Mouse (Mus musculus): ENCODE measurements at regions not wholly inside any gene's neighbourhood (a gene's known extent, or its start where the extent isn't known, plus 50 kb on each side); places are given as distances from the start of the nearest gene placed in this dataset.
"Not testable (repeated sequence)": the region's sequence is repeated elsewhere in the genome, so short reads cannot be mapped to it uniquely, and the experiment has no call there.

DNA sequence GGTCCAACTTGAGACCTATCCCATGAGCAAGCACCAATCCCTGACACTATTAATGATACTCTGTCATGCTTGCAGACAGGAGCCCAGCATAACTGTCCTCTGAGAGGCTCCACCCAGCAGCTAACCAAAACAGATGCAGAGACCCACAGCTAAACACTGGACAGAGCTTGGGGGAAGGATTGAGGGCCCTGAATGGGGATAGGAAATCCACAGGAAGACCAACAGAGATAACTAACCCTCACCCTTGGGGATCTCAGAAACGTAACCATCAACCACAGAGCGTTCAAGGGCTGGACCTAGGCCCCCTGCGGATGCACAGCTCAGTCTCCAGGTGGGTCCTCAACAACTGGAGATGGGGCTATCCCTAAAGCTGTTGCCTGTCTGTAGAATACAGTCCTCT, 93.7 kb downstream of the Cd24a start:
- DNase-seq (ENCODE audit: low spot score) = no peak

DNA sequence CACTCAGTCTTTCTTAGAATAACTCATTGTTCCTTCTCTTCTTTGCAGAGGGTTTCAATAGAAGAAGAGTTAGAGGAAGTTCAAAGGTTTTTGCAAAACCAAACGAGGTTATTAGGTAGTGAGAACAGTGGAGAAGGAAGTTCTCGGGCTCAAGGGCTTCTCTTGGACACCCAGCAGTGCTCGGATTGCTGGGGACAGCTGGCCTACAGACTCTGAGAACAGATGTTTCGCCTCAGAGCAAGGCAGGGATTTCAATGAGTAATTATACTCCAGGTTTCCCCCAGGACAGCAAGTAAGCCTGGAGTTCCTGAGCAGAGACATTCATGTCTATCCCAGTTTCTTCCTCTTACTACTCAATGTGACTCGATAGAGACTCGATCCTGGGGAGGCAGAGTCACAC, 94.4 kb downstream of the Cd24a start:
- DNase-seq (ENCODE audit: low spot score) = no peak

DNA sequence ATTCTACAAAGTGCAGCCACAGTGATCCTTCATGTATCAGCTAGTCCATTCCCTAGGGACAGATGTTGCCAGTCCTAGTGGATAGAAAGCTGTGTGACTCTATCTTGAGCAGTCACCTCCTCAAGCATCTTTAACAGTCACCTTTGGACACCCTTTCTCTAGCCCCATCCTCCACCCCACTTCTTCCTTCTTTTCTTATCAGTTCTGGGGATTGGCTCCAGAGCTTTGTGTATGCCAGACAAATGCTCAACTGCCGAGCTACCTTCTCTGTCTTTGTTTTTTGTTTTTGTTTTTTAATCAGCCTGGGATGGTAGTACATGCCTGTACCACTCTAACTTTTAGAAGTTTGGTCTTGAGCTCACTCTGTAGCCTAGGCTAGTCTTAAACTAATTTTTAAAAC, 96.7 kb downstream of the Cd24a start:
- DNase-seq (ENCODE audit: low spot score) = no peak

DNA sequence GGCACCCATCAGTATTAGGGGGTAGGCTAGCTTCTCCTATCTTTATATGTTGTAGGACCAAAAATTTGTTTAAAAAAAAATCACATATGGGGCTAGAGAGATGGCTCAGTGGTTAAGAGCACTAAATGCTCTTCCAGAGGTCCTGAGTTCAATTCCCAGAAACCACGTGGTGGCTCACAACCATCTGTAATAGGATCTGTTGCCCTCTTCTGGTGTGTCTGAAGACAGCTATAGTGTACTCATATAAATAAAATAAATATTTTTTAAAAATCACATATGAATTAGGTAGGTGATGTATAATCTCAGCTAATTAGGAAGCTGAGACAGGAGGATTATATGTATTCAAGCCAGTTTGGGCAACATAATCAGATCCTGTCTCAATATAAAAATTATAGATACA, 97.4 kb downstream of the Cd24a start:
- DNase-seq (ENCODE audit: low spot score) = not testable (repeated sequence)

DNA sequence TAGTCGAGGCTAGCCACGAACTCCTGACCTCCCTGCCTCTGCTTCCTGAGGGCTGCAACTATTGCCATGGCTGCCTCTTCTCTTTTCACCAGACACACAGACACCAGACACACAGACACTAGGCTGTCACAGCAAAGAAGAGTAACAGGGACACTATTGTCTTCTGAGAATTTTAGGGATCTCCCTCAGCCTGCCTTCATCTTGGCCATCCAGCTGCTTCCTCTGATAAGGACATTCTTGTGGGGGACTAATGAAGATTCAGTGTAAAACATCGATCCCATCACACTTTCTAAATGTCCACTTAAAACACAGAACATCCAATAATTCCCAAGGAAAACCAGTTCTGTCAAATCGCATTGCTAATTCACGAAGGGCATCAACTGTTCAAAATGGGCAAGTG, 98.2 kb downstream of the Cd24a start:
- no peak for DNase-seq (ENCODE audit: low spot score)

DNA sequence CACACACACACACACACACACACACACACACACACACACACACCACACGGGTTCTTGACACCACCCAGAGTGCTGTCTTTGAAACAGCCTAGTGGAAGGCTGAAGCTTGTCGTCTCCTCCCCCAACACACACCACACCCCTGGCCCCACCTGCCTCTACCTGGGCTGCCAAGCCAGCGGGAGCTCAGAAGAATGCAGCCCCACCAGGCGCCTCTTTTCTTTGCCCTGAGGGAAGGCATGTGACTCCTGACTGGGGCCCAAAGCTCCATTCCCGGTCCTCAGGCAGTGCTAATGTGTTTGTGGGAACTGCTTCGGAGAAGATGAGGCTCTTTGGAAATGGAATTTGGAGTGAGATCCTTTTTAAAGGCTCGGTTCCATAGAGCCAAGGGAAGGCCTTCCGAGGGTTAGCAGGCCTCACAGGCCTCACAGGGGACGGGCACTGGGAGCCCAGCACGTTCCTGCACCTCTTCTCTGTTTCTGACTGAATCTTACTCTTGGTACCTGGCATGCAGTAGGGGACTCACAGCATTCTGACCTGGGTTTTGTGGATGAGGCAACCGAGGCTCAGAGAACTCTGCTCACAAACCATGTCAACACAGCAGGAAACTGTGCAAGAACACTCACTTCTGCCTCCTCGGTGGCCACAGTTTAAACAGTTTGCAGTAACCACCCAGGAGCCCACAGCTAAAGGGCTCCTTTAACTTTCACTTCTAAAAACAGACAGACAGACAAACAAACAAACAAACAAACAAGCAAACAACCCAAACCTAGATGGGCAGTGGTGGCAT, 106.4 kb downstream of the Cd24a start:
- DNase-seq (ENCODE audit: low spot score) = no peak

DNA sequence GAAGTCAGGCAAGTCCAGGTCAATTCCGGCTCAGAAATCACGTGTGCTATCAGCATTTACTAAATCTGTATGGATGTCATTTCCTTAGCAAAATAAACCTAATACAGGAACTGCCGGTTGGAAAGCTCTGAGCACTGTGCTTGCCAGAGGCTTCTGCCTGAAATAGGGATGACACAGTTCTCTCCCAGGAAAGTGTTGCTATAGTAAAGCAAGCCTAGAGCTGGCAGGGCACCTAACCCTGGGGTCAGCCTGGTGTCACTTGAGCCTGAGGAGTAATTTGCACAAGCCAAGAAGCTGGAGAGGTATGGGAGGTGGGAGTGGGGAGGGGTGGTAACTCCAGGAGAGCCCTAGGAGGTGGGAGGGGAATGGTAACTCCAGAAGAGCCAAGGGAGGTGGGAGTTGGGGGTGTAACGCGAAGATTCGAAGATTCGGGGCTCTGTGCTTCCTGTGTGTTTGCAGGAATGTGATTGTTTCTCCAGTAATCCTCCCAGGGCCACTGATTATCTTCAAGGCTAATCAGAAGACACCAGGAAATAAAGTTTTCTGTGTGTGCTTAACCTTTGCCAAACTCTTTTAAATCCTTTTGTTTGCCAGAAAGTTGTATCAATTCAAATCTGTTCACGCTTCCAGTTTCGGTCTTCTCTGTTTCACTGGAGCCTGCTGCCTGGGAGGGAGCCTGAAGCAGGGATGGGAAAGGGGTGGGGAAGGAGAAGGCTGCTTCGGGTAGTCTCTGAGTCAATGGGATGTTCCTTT, 111.3 kb downstream of the Cd24a start:
- no peak for DNase-seq (ENCODE audit: low spot score)

DNA sequence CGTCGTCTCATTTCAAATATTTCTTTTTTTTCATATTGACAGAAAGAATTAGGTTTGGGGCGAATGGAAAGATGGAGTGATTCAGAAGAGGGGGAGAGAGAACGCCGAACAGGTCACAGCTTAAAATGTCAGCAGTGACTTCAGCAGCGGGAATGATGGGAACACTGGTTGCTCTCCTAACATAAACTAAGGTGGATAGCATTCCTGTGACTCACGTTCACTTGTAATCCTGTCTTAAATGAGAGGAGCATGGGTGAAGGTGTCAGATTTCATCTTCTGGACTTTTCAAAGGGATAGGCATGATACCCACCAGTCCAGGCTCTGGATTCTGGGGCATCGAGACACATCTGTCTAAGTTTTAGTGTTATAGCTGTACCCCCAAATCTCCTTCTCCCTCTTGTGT, 111.8 kb downstream of the Cd24a start:
- no peak for DNase-seq (ENCODE audit: low spot score)

DNA sequence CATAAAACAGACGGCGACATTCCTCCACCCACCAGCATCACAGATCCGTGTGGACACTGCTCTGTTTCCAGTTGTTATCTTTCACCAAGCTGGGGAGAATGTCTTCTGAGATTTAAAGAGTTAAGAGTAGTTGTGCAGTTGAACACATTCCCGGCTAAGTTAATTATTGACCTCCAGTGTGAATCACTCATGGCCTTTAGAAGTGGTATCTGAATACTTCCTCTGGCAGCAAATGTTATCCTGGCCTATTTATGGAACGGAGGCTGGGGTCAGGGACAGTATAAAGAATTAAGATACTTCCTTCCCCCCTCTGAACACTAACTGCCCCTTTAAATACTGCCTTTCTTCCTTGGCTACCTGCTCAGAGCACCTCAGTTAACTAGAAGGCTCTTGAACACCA, 115.9 kb downstream of the Cd24a start:
- no peak for DNase-seq (ENCODE audit: low spot score)

DNA sequence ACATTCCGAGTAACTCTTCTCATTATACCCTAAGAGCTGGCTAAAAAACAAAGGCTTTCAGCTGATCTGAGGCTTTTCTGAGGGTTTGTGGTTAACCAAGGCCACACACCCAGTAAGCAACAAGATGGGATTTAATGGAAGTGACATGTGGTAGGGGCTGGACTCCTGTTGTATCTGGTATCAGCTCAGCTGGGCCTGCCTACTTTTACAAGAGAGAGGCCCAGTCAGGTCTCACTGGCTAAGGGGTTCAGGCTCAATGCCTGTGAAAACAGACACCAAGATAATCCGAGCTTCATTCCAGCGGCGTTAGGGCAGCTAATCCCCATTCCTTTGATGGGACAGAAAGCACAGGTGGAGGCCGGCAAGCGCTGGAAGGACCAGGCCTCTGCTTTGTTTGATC, 116.4 kb downstream of the Cd24a start:
- DNase-seq (ENCODE audit: low spot score) = no peak

DNA sequence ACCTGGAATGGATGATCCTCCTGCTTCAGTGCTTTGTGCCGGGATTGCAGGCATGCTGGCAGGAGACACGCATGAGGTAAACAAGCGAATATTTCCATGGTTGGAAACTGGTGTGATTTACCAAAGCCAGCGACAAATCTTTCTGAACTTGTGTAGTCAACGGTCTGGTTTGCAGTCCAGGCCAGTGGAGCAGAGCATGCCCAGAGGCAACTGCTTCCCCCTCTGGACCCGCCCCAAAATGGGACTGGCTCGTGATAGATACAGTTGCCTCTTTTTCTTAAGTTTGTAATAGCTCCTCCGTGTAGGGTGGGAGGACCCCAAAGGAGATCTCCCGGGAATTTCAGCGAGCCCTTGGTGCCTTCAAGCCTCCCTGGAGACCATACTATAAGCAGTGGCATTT, 117.4 kb downstream of the Cd24a start:
- DNase-seq (ENCODE audit: low spot score) = no peak

DNA sequence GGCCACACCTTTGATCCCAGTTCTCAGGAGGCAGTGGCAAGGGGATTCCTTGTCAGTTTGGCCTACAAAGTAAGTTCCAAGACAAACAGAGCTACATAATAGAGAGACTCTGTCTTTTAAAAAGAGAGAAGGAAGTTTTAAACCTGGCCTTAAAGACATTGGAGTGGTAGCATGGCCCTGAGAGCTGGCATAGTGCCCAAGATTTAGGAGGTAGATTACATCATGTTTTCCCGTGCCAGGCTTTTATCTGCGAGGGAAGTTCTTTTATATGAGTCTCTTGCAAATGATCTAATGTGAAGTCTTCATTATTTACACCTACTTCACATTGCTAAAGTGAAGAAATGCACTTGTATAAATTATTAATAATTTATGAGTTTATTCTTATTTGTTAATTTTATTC, 119.8 kb downstream of the Cd24a start:
- DNase-seq (ENCODE audit: low spot score) = no peak

DNA sequence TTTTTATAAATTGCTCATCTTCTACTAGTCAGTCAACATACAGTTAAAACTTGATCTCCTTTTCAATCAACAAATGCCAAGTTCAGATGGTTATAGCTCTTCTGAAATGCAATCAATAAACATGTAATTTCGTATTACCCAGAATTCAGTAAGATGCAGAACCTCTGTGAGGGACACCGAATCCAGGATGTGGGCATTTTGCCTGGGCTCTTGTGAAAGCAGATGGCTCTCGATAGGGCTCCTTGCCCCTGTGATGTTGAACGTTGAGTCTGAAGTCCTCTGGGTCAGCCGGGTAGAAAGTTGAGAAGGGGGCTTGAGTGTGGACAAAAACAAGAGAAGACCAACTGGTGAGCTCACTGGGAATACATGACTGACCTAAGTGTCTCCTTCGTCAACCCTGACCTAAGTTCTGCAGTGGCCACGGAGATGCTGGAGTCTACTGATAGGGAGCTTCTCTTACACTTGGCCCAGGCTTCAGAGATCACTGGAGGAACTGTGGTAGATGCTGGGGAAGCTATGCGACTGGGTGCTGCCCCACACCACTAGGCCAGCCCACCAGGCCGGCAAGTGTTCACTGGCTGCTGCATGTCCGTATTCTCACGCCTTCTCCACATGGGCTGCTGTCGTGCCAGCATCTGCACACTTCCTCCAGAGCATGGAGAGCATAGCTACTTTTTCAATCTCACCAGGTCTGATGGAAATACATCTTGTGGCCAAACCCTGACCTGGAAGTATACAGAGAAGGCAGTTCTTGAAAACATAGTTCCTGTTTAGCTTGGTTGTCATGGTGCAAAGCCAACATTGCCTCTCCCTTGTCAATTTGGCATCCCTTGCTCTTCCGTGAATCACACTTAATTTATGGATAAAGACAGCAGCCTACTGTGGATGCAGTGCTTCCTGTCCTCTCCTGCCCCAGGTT, 122.5 kb downstream of the Cd24a start:
- DNase-seq (ENCODE audit: low spot score) = no peak

DNA sequence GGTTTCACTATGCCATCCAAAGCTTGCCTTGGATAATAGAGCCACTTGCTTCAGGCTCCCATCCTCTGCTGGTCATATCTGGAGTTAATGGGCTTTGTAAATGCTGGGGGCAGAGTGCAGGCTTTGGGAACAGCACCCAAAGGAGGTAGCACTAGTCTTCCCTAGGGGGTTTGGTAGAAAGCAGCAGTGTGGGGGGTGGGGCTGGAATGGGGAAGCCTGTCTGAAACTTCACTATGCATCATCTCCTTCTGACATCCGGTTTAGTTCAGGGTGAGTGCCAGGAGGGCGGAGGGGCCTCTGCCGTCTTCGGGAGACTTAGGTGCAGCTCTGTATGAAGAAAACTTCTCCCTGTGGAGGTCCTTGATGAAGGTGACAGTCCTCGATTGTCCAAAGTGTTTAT, 124.8 kb downstream of the Cd24a start:
- peak; percentile 32 for DNase-seq (ENCODE audit: low spot score)

DNA sequence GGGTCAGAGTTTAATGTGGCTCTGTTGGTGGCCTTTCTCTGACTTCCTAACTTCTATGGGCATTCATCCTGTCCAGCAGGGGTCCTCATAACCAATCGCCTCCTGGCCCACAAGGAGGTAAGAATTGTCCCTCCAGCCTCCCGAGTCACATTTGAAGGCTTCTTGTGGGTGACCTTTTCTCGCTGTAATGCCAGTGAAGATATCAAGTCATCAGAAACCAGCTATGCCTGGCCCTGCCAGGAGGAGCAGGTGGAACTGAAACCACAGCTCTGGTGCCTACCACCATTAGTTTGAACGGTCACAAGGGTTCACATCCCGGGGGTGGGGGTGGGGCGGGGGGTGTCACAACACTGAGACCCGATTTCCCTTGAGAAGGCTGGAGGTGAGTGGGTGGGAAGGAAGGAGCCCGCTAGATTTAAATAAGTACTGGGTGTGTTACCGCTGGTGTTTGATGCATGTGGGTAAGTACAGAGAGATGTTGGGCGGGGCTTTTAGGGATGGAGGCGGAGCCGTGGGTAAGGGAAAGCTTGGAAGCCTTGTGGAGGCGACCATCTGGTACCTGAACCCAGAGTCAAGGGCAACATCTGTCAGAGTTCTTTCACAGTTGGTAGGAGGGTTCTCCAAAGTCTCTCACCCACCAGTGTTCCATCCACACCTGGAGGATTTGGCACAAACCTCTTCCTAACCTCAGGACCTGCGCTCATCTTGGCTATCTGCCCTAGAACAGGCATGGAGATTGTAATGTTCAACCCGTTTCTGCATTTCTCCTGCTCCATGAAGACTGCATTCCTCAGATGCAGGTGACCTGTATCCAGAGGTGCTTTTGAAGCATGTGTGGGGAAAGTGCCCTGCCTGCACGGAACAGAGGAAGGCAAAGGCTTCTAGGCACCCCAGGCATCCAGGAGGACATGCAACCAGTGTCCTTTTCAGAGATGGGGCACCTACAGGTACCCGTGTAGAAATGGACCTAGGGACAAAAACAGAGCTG, 128.2 kb downstream of the Cd24a start:
- peak; percentile 55 for DNase-seq (ENCODE audit: low spot score)

DNA sequence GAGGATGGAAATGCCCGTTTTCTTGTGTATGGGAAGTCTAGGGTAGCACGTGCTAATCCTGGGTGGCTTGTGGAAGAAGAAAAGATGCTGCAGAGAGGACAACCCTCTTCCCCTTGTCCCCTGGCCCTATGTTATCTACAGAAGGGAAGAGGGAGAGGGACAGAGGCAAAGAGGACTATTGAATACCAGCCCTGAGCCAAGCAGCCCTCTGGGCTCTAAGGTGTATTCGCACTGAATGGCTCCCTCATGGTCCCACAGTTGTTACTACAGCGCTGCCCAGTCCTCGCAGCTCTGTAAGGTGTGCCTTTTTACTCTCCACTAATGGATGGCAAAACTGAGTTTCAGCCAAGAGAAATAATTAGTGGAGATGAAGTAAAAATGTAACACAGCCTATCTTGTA, 128.9 kb downstream of the Cd24a start:
- no peak for DNase-seq (ENCODE audit: low spot score)

DNA sequence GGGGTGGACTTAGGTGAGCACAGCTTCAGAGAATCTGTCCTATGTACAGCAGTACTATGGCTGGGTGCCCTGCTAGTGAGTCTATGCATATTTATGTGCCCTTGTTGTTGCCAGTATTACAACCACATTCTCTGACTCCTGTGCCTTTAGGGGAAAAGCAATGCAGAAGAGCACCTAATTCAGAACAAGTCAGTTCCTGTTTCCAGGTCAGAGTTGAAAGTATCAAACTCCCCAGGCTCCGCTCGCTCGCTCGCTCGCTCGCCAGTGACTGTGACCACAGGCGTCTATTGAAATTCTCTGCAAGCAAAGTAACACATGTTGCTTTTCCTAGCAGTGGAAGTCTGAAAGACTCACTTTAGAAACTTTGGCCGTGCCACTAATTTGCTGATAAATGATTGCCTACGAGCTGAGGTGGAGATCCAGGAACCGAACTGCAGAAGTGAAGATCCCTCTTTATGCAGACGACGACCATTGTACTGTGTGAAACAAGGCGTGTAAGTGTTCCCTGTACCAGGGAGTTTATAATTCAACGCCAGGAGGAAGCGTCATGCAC, 129.8 kb downstream of the Cd24a start:
- no peak for DNase-seq (ENCODE audit: low spot score)

DNA sequence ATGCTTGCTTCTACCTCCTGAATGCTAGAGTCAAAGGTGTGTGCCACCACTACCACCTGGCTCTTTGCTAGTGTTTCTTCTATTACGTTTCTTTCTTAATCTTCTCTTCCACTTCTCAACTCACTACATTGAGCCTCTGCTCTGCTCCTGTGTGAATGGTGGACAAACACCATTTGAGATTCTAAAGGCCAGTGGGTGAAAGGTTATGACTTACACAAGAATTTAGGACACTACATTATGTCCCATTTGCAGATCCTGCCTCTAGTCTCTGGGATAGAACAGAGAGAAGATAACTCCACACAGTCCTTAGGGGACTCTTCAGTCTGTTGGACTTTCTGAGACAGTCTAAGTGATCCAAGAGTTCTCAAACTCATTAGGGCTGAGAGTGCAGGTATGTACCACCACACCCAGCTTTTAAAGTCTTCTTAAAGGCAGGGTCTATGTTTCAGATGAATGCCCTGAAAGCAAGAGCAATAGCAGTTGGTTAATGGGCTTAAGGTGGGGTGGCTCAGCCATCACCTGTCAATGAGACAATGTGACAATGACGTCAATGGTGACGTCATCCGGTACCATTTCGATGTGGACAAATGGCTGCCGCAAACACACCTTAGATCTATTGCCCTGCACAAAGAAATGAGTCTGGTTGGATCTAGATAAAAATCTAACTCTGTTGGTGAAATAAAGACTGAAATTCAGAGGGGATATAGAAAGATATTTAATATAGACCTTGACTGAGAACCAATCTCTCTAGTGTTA, 131.4 kb downstream of the Cd24a start:
- DNase-seq (ENCODE audit: low spot score) = no peak

DNA sequence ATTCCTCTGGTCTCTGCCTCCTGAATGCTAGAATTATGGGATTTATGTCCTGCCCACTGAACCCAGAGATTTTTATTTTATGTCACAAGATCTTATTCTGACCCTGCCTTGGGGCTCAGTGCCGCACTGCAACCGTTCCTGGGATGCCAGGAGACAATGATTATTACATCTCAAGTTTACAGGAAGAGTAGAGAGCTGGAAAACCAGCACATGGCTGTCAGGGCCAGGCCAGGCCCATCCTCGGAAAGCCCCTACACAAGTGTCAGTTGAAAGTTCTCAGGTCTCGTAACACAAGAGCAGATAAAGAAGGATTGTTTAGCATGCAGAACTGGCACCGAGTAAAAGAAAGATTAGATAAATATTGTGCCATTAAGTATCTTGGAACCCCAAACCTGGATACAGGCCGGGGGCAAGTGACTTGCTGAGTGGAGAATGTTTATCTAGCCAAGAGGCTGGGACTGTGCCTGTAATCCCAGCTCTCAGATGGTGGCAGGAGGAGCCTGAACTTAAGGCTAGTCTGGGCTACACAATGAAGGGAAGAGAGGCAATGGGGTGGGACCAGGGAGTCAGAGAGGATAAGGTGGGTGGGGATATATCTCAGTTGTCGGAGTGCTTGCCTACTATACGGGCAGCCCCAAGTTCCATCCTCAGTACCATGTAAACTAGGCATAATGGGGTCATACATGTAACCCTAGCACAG, 132.3 kb downstream of the Cd24a start:
- DNase-seq (ENCODE audit: low spot score) = no peak

Measured in thymus, postnatal 0 days (tissue).